In genomic region chr7:139303280-139304011, GRCm38 (mm10) we compare ENCODE assay signal across 8 mouse cellular contexts. TPM values are rescaled to one million over a fixed set of nuclear protein-coding genes. Genes with fewer than 3 reads are reported as not detected.
DNase-seq lines count a peak whose midpoint lies in the region; ATAC-seq and TF ChIP-seq lines count a peak whose summit lies in the region.

No protein-coding gene starts in this region.

- H3K36me3 ChIP-seq in CH12.LX (replicated peaks in 1 of 2; ENCODE audit: control insufficient read depth in 1 of 2, insufficient read depth in 1 of 2, low read length in 1 of 2) = no peaks in the 10 kb centered on the region
- no peaks in the 10 kb centered on the region for H3K36me3 ChIP-seq in forebrain, embryonic 12.5 days (replicated peaks)
- no peaks in the 10 kb centered on the region for H3K36me3 ChIP-seq in heart, postnatal 0 days (replicated peaks; ENCODE audit: control insufficient read depth, insufficient read depth, low read length)
- no peaks in the 10 kb centered on the region for H3K36me3 ChIP-seq in liver, embryonic 14.5 days (replicated peaks; ENCODE audit: control insufficient read depth, insufficient read depth, low read depth)
- H3K36me3 ChIP-seq in neural tube, embryonic 13.5 days = no peaks in the 10 kb centered on the region

- WGBS in forebrain, embryonic 12.5 days = 39% methylated on average over 6 of the region's 6 CpGs
- WGBS in heart, postnatal 0 days = 19% methylated on average over 6 of the region's 6 CpGs
- 29% methylated on average over 6 of the region's 6 CpGs for WGBS in liver, embryonic 14.5 days (ENCODE audit: insufficient replicate concordance)
- 42% methylated on average over 6 of the region's 6 CpGs for WGBS in neural tube, embryonic 13.5 days

- TF ChIP-seq CTCF in CH12.LX (conservative IDR thresholded peaks at IDR 0.05 in 1 of 2, IDR thresholded peaks at IDR 0.05 in 1 of 2; ENCODE audit: low read depth in 2 of 2, low read length in 2 of 2) = peak; percentile 95 to 97
- TF ChIP-seq CTCF in heart, postnatal 0 days (IDR thresholded peaks at IDR 0.05; ENCODE audit: low read depth) = peak; percentile 97
- TF ChIP-seq CTCF in liver, embryonic 14.5 days (IDR thresholded peaks at IDR 0.05; ENCODE audit: low read depth) = peak; percentile 94

- H3K27me3 ChIP-seq in CH12.LX (replicated peaks) = peaks cover 40% of the 10 kb centered on the region
- peaks cover 39% of the 10 kb centered on the region for H3K27me3 ChIP-seq in forebrain, embryonic 12.5 days
- H3K27me3 ChIP-seq in heart, postnatal 0 days (ENCODE audit: control insufficient read depth, insufficient read depth, low read length) = no peaks in the 10 kb centered on the region
- H3K27me3 ChIP-seq in liver, embryonic 14.5 days (ENCODE audit: control insufficient read depth, insufficient read depth, low read length) = no peaks in the 10 kb centered on the region
- H3K27me3 ChIP-seq in neural tube, embryonic 13.5 days = peaks cover 26% of the 10 kb centered on the region

- H3K4me1 ChIP-seq in CH12.LX (ENCODE audit: control insufficient read depth in 1 of 2, insufficient read depth in 2 of 2) = no peaks in the 10 kb centered on the region
- H3K4me1 ChIP-seq in forebrain, embryonic 12.5 days = 0 out of 2 replicates have a peak, but pooled peaks cover 5% of the 10 kb centered on the region
- H3K4me1 ChIP-seq in heart, postnatal 0 days (ENCODE audit: control insufficient read depth, insufficient read depth) = peaks cover 14% of the 10 kb centered on the region
- no peaks in the 10 kb centered on the region for H3K4me1 ChIP-seq in liver, embryonic 14.5 days (replicated peaks; ENCODE audit: control insufficient read depth in 2 of 2, insufficient read depth in 2 of 2, low read length in 1 of 2)
- no peaks in the 10 kb centered on the region for H3K4me1 ChIP-seq in neural tube, embryonic 13.5 days (replicated peaks)

- no peak overlapping the region for H3K9ac ChIP-seq in CH12.LX (ENCODE audit: insufficient read depth, low read depth)
- no peak overlapping the region for H3K9ac ChIP-seq in forebrain, embryonic 12.5 days
- no peak overlapping the region for H3K9ac ChIP-seq in heart, postnatal 0 days (replicated peaks; ENCODE audit: low read depth, low read length)
- no peak overlapping the region for H3K9ac ChIP-seq in liver, embryonic 14.5 days (replicated peaks)
- H3K9ac ChIP-seq in neural tube, embryonic 13.5 days = no peak overlapping the region

- no peaks in the 10 kb centered on the region for H3K79me2 ChIP-seq in CH12.LX (replicated peaks; ENCODE audit: control insufficient read depth, extremely low read depth, insufficient read depth, poor library complexity, severe bottlenecking)

- H3K27ac ChIP-seq in CH12.LX (ENCODE audit: insufficient read depth, low read depth) = no peak overlapping the region
- H3K27ac ChIP-seq in forebrain, embryonic 12.5 days = no peak overlapping the region
- peak overlapping the region; percentile 76 for H3K27ac ChIP-seq in heart, postnatal 0 days (ENCODE audit: low read depth)
- no peak overlapping the region for H3K27ac ChIP-seq in liver, embryonic 14.5 days
- H3K27ac ChIP-seq in neural tube, embryonic 13.5 days (replicated peaks) = no peak overlapping the region

- peak; percentile 96 for TF ChIP-seq RAD21 in CH12.LX (IDR thresholded peaks at IDR 0.05; ENCODE audit: low read depth, low read length)

- TF ChIP-seq POLR2A in CH12.LX (IDR thresholded peaks at IDR 0.05; ENCODE audit: low read depth, low read length) = no peak

- H3K9me3 ChIP-seq in CH12.LX (replicated peaks; ENCODE audit: low read length) = no peaks in the 10 kb centered on the region
- no peaks in the 10 kb centered on the region for H3K9me3 ChIP-seq in forebrain, embryonic 12.5 days
- H3K9me3 ChIP-seq in heart, postnatal 0 days (replicated peaks; ENCODE audit: control insufficient read depth, low read length) = no peaks in the 10 kb centered on the region
- no peaks in the 10 kb centered on the region for H3K9me3 ChIP-seq in liver, embryonic 14.5 days (ENCODE audit: control insufficient read depth, low read length)
- H3K9me3 ChIP-seq in neural tube, embryonic 13.5 days = no peaks in the 10 kb centered on the region

- TF ChIP-seq EP300 in CH12.LX (IDR thresholded peaks at IDR 0.05; ENCODE audit: low read length) = no peak
- TF ChIP-seq EP300 in heart, postnatal 0 days (IDR thresholded peaks at IDR 0.05; ENCODE audit: low read depth) = no peak
- TF ChIP-seq EP300 in liver, embryonic 14.5 days (IDR thresholded peaks at IDR 0.05; ENCODE audit: low read depth) = no peak

- dilution Hi-C loops in CH12.LX (cut with MboI; ENCODE audit: extremely low pct_ligation_motif_present, extremely low pct_unique_long_range_greater_than_20kb, low sequenced_read_pairs) = no loop called here

- peak; percentile 66 for DNase-seq in CH12.LX (ENCODE audit: extremely low read depth)
- DNase-seq in c-Kit-negative CD71-positive TER-119-positive erythroid progenitor cells, embryonic 14.5 days (ENCODE audit: low read depth, low spot score) = peak; percentile 28
- peak; percentile 84 for DNase-seq in heart, postnatal 0 days (ENCODE audit: low spot score)
- DNase-seq in kidney, postnatal 25 days = peak; percentile 87 to 96
- DNase-seq in liver, embryonic 14.5 days (ENCODE audit: low read depth in 3 of 3, low spot score in 3 of 3) = peak; percentile 19 to 32 (median 26)
- DNase-seq in testis, postnatal 14 days (ENCODE audit: low spot score) = peak; percentile 71

- in situ Hi-C loops in CH12.LX (cut with MboI; ENCODE audit: low pct_ligation_motif_present, low pct_unique_long_range_greater_than_20kb, low sequenced_read_pairs) = loop anchor here (5.0 kb wide), 1 partner anchor 71 kb away; no protein-coding TSS in a partner anchor

- H3K4me3 ChIP-seq in CH12.LX (replicated peaks in 1 of 3; ENCODE audit: low read depth in 2 of 3, low read length in 2 of 3, poor library complexity in 1 of 3) = no peak overlapping the region
- no peak overlapping the region for H3K4me3 ChIP-seq in forebrain, embryonic 12.5 days (replicated peaks)
- no peak overlapping the region for H3K4me3 ChIP-seq in heart, postnatal 0 days (ENCODE audit: low read depth, low read length)
- H3K4me3 ChIP-seq in liver, embryonic 14.5 days (ENCODE audit: insufficient read depth in 1 of 2, low read depth in 2 of 2, low read length in 2 of 2) = no peak overlapping the region
- no peak overlapping the region for H3K4me3 ChIP-seq in neural tube, embryonic 13.5 days

- ATAC-seq in forebrain, embryonic 12.5 days (ENCODE audit: low FRiP score) = peak; percentile 54
- ATAC-seq in heart, postnatal 0 days (ENCODE audit: insufficient read depth, low read depth) = peak; percentile 74
- ATAC-seq in liver, embryonic 14.5 days (ENCODE audit: insufficient read depth) = peak; percentile 47; the same call in 1 of the 2 replicates
- peak; percentile 77; the same call in 1 of the 2 replicates for ATAC-seq in neural tube, embryonic 13.5 days (ENCODE audit: low read depth)

- peak overlapping the region; percentile 52; the same call in 1 of the 2 replicates for H3K4me2 ChIP-seq in CH12.LX (ENCODE audit: insufficient read depth, low read depth, poor library complexity, severe bottlenecking)
- H3K4me2 ChIP-seq in forebrain, embryonic 12.5 days = no peak overlapping the region
- no peak overlapping the region for H3K4me2 ChIP-seq in heart, postnatal 0 days (ENCODE audit: low read depth, low read length)
- no peak overlapping the region for H3K4me2 ChIP-seq in liver, embryonic 14.5 days (ENCODE audit: low read depth)
- H3K4me2 ChIP-seq in neural tube, embryonic 13.5 days = no peak overlapping the region

TF ChIP-seq in CH12.LX, 34 proteins besides CTCF, POLR2A, EP300 and RAD21:
- TF ChIP-seq ETS1 (conservative IDR thresholded peaks at IDR 0.05; ENCODE audit: low read depth, low read length) (no peak), SMC3 (IDR thresholded peaks at IDR 0.05; ENCODE audit: low read depth, low read length) (peak; percentile 98), E2F4 (IDR thresholded peaks at IDR 0.05; ENCODE audit: insufficient replicate concordance, low read depth, low read length) (no peak), ZC3H11A (IDR thresholded peaks at IDR 0.05; ENCODE audit: low read depth, low read length) (peak; percentile 83), TBP (conservative IDR thresholded peaks at IDR 0.05; ENCODE audit: low read depth, low read length) (no peak)

RNA-seq across cellular contexts. Expression of gene Pwwp2b, which starts 55.2 kb away (rescaled TPM):
- 0.08 TPM in 1 of 2 replicates, not detected in the other for total RNA-seq in CH12.LX (2012; rRNA removed)
- not detected in 2 replicates for total RNA-seq in CH12.LX (2014; rRNA removed)
- polyA plus RNA-seq in CH12.LX (2012; ENCODE audit: insufficient read length, low read depth) = not detected in 2 replicates
- 4.0 and 4.8 TPM in 2 replicates for polyA plus RNA-seq in forebrain, embryonic 12.5 days (2016; fragmentation: Nextera tagmentation; extraction: Ambion mirVana)
- total RNA-seq in heart, postnatal 0 days (2014; rRNA removed; ENCODE audit: low replicate concordance) = 9.0 and 9.4 TPM in 2 replicates
- polyA plus RNA-seq in heart, postnatal 0 days (2015; fragmentation: Nextera tagmentation; extraction: Ambion mirVana) = 6.0 and 7.4 TPM in 2 replicates
- polyA plus RNA-seq in liver, embryonic 14.5 days (2012; rRNA removed) = 1.00 and 1.0 TPM in 2 replicates
- 1.3 and 1.4 TPM in 2 replicates for polyA plus RNA-seq in liver, embryonic 14.5 days (2014; fragmentation: Nextera tagmentation; extraction: Ambion mirVana)
- 5.5 and 6.6 TPM in 2 replicates for polyA plus RNA-seq in neural tube, embryonic 13.5 days (2015; fragmentation: Nextera tagmentation; extraction: Ambion mirVana)

Comparison
In these comparisons a context has a peak if more than half of its experiments do, and no peak if none do; other contexts are left out.
1. DNase-seq: peak in every context shown above with its lines; median percentile 92 in kidney, postnatal 25 days; 84 in heart, postnatal 0 days; 71 in testis, postnatal 14 days; 66 in CH12.LX; 28 in c-Kit-negative CD71-positive TER-119-positive erythroid progenitor cells, embryonic 14.5 days; 26 in liver, embryonic 14.5 days.